Mouse (Mus musculus): ENCODE measurements around the gene Sh2d6.

The Sh2d6 gene

DNA sequence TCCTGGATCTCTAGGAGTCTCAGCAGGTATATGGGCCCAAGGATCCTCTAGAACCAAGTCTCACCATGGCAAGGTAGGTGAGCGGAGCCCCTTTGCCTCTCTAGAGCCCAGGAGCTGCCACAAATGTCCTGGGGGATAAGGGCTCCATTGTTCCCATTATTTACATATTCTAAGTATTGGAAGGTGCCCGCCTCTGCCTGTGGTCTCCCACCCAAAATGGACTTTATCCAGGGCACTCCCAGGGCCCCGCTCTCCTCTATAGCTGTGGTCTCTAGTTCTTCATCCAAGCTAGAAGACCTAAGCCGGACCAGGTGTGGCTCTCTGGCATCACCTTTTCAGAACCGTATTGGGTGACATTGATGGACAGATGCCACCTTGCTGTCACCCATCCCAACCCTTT lies at the start of gene Sh2d6:
Gene Sh2d6, minus strand, starts transcription at position 101 of the 400 bp plus-strand sequence.
- DNase-seq = no peak

DNA sequence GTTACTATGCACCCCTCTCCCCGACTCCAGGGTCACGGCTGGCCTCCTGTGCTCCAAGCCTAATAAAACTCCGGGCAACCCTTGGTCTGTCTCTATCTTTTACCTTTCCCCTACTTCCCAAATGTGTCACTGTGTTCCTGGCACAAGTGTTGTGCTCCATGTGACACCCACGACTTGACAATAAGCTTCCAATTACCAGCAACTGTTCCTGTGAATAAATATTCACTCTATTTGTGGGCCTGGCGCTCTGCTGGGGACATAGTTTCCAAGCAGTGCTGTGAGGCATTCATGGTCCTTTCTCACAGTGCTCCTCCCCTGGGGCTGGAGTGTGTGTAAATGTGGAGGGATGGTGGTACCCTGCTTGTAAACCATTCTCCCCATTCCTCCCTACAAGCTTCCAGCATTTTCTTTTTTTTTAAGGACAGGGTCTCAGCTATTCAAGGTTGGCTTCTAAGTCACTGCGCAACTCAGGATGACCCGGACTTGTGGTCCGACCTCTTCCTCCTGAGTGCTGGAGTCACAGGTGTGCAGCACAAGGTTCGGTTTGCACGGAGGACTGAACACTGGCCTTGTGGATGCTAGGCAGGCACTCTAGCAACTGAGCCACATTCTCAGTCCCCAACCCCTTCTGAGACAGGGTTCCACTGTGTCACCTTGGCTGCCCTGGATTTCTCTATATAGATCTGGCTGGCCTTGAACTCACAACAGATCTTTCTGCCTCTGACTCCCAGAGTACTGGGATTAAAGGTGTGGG lies 49.3 kb upstream of the Sh2d6 start:
- no peak for DNase-seq

DNA sequence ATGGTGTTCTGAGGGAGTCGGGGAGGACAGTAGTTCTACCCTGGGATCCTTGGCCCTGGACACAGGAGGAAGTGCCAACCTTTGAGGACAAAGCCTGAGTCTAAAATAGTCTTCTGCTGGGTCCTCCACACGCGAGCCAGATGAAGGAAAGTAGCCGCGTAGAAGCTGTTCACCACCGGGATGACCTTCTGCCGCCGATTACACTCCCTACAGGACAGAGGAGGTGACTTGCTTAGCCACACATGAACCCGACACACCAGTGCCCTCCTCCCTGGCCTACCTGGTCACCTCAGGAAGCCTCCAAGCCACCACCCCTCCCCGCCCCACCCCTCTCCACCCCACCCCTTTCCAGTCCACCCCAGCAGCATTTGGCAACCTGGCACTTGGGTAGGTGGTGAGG lies 47.2 kb upstream of the Sh2d6 start:
- no peak for DNase-seq

DNA sequence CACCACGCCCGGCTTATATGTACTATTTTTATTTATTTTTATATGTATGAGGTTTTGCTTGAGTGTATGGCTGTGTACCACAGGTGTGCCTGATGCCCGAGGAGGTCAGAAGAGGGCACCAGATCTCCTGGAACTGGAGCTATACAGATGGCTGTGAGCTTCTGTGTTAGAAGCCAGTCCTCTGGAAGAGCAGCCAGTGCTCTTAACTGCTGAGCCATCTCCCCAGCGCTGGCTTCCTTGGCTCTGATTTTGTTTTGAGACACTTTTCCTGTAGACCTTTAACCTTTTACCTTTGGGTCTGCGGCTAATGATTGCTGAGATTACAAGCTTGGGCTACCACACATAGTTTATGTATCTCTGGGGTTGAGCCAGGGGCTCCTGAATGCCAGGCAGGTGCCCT lies 46.0 kb upstream of the Sh2d6 start:
- DNase-seq = no peak

DNA sequence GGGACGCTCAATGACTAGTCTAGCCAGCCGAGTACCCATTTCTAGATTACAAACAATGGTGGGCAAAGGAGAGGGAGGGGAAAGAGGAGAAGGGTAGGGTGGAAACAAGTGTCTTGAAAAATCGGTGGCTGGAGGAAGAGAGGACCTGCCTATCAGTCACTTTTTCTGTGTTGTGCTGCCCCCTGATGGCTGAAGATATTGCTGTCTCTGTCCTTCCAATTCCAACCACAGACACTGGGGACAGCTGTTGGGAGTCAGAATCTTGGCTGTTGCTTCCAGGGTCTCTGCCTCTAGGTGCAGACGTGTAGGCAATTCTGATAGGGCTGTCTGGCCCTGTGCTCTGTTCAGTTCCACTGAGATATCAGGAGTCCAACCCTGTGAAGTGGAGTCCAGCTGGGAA lies 44.5 kb upstream of the Sh2d6 start:
- DNase-seq = peak; percentile 82 to 86

DNA sequence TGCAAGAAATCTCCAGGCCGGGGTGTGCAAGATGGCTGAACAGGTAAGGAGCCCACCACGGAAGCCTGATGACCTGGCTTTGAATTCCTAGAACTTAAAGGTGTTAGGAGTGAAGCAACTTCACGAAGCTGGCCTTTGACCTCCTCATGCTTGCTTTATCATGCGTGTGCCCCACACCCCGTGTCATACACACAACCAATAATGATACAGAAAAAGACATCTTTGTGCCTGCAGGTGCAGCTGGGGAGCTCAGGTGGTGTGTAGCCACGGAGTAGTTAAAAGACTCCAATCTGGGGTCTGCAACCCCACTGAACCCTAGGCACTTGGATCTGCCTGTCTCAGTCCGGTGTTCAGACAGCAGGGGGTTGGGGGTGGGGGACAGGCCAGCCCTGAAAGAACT lies 44.0 kb upstream of the Sh2d6 start:
- DNase-seq = no peak

DNA sequence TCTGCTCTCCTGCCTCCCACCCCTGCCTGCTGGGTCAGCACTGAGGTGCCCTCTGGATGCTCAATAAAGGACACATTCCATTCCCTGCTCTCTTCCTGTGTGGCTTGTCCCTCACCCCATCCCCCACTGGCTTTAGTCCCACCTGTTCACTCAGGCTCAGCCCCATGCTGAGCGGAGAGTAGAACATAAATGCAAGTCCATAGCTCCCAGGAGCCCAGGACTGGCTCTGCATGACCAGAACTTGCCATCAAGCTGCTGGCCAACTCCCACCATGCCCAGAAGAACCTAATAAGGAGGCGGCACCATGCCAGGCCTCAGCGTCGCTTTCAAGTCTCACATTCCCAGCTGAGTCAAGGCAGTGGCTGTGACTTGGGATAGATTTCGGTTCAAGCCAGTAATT lies 41.4 kb upstream of the Sh2d6 start:
- no peak for DNase-seq

DNA sequence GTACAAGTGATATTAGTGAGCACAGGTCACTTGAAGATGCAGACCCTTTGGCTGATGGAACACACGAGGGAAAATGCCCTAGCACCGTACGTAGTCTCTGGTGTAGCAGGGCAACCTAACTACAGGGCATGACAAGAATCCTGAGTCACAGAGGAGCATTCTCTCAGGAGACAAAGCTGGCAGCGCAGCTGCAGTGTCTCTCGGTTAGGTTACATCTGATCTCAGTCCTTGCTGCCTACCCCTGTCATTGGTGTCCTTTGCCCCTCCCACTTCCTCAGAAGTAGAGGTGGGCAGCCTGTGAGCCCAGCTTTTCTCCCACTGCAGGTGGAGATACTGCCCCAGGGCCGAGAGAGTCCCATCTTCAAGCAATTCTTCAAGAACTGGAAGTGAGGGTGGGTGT lies 41.0 kb upstream of the Sh2d6 start:
- DNase-seq = no peak

DNA sequence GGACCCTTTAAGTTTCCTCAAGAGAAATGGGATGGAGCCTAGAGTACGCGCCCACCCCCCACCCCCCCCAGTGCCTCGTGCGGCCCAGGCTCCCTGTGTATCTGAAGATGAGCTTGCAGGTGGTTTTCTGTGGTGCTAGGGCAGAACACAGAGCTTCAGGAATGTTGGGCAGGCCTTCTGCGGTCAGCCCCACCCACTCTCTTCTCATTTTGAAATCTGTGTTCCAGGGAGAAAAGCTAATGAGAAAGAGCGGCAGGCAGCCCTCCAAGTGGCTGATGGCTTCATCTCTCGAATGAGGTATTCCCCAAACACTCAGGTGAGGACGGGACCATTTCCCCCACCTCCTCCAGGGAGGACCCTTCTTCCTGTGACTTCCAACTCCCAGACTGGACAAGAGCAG lies 39.3 kb upstream of the Sh2d6 start:
- DNase-seq = peak; percentile 34 to 58

DNA sequence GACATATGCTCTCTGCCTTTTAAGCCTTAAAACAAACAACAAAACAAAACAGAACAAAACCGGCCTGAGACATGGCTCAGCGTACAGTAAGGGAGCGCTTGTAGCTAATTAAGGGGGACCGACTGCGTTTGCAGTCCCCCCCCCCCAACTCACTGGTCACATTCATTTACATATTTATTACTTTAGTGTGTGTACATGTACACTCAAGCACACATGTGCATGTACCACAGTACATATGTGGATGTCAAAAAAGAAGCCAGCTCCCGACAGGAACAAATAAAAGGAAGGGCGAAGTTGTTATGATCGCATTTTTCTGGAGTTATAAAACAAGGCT lies 31.5 kb upstream of the Sh2d6 start:
- DNase-seq = no peak

DNA sequence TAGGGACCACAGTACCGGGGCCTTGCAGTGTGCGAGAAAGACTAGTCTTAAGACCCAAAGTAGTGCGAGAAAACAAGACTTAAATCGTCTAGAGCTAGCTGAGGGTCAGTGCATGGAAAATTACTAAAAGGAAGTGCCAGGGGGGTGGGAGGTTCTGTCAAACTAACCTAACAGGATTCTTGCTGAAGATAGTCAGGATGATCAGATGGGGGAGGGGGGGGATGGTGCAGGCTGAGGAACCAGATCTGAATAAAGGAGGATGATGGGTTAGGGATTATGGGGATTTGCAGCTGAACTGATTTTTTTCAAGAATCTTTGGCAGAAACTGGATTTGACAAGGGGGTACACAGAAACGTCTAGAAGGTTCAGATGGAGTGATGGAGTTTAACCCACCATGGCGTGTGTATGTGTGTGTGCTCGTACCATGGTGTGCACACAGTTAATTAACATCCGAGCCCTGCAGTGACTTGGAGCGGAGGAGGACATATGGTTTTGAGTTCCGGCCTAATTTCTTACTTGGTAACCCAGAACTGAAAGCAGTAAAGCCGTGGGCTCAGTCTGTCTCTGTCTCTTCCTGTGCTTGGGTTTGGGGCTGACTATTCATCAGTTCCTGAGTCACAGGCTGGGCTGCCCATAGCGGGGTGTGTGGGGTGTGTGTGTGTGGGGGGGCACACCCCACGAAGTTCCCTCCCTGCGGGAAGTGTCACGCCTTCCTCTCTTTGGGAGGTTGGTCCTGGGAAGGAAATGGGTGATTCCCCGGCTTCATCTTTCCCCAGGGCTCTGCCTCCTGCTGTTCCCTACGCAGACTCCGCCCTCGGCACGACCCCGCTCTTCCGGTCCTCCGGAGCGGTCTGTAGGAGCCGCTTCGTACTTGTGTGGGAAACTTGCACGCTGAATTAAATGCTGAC lies 30.9 kb upstream of the Sh2d6 start:
- peak; percentile 80 to 87 for DNase-seq

DNA sequence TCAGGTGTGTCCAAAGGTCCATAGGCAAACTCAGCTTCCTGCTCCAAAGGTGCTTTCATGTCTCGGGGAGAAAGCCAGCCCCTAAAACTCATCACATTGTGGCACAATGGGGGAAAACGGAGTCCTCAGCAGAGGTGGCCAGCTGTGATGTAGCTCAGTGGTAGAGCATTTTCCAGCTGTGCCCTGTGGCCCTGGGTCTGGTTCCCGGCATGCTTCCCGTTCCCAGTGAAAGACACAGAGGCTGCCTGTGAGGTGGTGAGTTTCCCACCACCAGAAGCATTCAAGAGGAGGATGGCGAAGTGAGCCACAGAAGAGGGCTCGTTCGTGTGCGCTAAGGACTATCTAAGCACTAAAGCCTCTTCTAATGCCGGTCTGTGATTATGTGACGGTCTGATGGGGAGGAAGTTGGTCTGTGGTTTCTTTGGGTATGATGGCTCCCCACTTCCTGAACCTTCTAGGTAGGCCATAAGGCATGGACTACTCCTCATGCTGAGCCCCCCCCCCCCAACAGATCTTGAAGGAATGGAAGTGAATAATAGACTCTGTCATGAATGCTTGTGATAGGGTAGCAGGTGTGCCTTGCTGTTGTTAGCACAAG lies 29.1 kb upstream of the Sh2d6 start:
- no peak for DNase-seq

DNA sequence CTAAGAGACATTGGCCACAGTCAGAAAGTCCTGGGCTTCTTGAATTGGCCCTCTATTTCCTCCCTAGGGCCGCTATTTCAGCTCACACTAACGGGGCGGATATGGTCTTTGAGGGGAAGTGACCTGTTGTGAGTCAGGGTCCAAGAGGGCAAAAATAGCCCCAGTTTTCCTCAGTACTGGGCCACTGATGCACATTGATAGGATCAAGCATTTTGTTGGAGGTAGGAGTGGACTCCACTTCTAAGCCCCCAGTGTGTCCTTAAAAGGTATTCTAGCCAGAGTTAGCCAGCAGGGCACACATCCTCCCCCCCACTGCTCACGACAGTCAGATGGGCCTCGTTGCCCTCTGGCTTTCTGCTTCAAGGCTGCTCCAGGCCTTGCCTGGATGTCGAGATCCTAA lies 28.5 kb upstream of the Sh2d6 start:
- DNase-seq = no peak

DNA sequence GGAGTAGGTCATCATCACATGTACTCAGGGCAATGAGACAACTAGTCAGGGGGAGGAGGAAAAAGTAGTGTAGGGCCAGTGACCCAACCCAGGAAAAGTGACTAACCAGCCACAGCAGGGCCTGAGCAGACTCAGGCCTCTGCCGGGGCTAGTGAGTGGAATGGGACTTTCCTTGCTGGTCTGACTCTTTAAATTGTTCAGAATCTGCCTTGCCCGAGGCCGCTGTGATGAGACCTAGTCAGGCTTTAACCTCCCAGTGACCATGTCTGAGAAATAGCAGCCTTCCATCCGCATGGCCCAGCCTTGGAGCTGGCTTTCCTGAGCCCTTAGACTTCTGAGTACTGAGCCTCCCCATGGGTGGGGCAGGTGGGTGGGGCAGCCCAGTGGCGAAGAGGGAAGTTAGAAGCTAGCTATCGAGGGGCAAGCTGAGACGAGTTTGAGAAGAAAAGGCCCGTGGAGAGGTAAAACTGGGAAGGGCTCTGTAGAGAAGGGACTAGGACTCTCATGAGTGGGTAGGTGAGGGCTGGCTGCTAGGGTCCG lies 27.6 kb upstream of the Sh2d6 start:
- peak; percentile 69 to 72 for DNase-seq

DNA sequence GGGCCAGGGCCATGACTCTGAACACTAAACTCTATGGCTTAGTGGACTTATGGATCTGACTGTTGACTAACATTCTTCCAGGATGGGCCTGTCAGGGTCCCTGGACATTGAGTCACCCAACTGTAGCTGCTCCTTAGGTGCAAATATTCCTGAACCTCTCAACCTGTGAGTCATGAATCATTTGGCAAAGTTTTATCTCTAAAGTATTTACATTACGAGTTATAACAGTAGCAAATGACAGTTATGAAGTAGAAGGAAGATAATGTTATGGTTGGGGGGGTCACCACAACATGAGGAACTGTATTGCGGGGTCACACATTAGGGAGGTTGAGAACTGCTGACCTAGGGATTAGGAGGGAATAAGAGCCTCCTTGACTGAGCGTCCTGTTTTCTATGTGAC lies 26.4 kb upstream of the Sh2d6 start:
- no peak for DNase-seq

DNA sequence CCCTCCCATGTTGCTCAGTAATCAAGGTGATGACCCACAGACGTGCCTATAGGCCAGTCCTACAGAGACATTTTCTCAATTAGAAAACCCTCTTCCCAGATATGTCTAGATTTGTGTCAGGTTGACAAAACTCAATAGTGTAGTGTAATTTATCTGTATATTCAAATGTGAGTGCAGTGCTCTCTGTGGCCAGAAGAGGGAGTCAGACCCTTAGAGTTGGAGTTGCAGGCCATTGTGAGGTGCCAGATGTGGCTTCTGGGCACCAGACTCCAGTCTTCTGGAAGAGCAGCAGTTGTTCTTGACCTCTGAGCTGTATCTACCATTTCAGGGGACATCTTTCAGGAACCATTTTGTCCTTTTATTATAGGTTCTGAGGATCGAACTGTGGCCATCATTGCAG lies 25.6 kb upstream of the Sh2d6 start:
- no peak for DNase-seq

DNA sequence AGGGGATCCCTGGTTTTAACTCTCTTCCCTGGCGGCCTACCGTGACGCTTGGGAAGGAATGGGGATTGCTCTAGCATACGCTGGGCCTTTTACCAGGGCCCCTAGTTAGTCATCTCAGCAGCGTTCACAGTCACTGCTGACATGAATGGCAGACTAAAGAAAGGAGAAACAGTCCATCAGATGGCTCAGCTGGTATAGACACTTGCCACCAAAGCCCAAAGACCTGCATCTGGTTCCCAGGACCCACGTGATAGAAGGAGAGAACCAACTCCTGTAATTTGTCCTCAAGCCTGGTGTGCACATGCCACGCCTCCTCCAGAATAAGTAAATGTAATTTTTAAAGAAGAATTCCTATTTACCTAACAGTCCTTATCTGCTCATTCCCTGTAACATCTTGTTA lies 23.9 kb upstream of the Sh2d6 start:
- DNase-seq = no peak

DNA sequence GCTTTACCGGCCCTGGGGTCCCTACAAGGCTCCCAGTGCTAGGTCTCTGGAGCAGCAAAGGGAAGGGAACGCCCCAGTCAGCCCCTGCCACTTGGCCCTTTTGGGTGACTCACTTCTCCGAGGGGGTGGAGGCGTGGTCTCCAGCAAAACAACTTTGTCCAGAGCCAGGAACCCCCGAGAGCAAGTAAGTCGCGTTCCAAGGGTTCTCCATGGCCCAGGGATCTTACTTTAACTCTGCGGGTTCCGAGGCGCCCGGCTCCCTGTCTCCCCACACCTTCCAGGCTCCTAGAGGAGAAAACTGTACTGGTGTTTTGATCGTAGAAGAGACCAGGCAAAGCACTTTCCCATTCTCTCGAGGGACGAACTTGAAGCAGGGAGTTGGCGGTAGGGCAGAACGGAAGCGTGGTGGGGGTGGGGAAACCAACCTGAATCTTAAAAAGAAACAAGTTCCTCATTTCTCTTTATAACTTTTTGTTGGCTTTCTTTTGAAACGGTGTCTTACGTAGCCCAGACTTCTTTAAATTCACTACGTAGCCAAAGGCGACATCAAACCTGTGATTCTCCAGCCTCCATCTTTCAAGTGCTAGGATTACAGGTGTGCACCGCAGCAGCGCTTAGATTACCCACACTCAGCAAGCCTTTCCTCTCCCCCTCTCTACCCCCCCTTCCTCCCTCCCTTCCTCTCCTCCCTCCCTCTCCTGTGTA lies 22.9 kb upstream of the Sh2d6 start, which contains the start of gene Capg:
Gene Capg, plus strand, starts transcription at position 109 of the 705 bp plus-strand sequence.
- DNase-seq = peak; percentile 70 to 81

DNA sequence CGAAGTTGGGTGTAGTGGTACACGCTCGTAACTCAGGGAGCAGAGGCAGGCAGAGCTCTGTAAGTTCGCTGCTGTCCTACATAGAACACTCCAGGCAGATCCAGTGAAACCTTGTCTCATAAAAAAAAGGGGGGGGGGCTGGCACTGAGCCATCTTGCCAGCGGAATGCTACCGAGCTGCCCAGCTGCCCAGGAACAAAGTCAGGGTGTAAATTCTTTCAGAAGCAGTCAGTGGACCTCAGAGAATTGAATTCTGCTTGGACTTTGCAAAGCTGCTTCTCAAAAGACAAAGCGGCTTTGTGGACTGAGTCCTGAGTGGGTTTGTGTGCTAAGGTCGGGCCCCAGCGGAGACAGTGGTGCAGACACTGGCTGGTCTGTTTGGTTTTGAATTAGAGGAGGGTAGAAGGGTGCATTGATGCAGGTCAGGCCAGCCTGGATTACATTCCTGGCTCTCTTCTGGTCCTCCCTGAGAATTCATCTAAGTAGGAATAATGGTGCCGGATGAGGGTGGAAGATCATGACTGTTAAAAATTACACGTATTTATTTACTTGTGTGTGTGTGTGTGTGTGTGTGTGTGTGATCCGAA lies 21.9 kb upstream of the Sh2d6 start:
- DNase-seq = no peak

DNA sequence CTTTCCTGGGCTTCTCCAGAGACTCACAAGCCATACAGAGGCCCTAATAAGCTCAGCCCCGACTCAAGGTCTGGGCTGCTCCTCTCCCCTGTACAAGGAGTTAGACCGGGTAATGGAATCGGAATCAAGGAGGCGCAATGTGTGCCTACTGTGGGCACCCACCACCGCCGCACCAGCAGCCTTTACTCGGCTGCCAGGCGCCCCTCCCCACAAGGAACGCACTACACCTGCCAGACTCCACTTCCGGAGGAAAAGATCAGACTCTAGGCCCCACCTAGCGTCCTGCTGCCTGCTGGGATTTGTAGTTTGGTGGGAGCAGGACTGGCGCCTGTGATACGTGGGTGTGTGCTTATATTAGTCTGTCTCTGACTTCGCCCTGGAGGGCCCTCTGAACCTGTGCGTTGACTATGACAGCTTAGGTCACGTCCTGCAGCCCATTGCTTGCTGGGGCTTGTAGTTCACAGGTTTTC lies 17.1 kb upstream of the Sh2d6 start:
- DNase-seq = peak; percentile 93 to 95

DNA sequence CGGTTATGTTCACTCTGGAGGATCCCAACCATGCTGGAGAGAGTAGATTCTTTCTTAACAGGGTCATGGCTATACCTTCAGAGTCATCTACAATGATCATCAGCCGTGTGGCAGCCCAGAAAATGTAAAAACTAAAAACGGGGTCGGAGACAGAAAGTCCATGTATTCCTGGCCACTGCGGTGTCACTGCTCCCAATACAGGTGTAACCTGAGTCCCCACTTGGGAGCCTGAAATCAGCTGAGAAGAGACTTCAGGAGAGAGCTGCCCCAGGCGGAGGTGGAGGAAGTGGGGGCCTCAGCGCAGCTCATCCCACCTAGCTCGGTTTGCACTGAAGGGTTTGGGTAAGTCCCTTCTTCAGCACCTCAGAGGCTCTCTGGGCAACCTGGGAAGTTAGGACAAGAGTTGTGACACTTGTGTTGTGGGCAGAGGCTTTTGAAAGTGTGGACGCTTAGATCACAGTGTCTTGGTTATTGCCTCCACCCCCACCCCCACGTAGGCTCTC lies 16.5 kb upstream of the Sh2d6 start:
- no peak for DNase-seq

DNA sequence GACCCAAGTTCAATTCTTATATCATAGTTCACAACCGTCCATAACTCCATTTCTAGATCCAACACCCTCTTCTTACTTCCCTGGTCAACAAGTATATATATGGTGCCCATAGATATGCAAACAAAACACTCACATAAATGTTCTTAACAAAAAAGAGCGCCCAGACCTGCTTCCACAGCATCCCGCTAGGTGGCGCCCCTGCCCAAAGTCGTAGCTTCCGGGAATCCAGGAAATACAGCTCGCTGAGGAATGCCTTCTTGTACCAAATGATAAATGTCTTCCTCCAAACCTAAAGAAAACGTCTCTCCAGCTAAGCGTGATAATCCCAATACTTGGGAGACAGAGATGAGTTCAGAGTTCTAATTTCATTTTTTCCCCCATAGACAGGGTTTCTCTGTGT lies 13.7 kb upstream of the Sh2d6 start:
- peak; percentile 79 to 84 for DNase-seq

Measured in lung, adult 18-20 months (tissue).